Mouse (Mus musculus): ENCODE data around the gene Maml1.

GRCm38 (mm10) chr11:50225611-50226378, 66.3 kb downstream of the Maml1 start:
- TF ChIP-seq ZNF384 (IDR thresholded peaks at IDR 0.05; ENCODE audit: low read depth, low read length), result no peak
- no peak for TF ChIP-seq CHD2 (IDR thresholded peaks at IDR 0.05; ENCODE audit: low read depth, low read length)
- TF ChIP-seq MAFK (IDR thresholded peaks at IDR 0.05; ENCODE audit: insufficient read depth, low read depth, low read length), result no peak
- TF ChIP-seq ZC3H11A (IDR thresholded peaks at IDR 0.05; ENCODE audit: borderline replicate concordance, low read depth, low read length), result no peak
- TF ChIP-seq HCFC1 (IDR thresholded peaks at IDR 0.05; ENCODE audit: borderline replicate concordance, insufficient read depth, low read length), result no peak

Data from ES-E14 (cell line).